Mouse (Mus musculus): ENCODE results near the gene Gm11639.

Gene Gm11639

DNA sequence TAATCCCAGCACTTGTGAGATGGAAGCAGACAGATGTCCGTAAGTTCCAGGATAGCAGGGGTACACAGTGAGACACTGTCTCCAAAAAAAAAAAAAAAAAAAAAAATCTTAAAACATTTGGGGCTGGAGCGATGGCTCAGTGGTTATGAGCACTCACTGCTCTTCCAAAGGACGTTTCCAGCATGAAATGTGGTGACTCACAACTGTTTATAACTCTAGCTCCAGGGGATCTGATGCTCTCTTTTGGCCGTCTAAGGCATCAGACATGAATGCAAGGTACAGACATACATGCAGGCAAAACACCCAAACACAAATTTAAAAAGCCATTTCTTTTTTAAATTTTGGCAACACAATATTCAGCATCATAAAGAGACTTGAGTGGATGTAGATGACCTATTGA is 12.1 kb upstream of the Gm11639 start:
- in situ Hi-C loops (cut with MboI; ENCODE audit: low pct_unique_long_range_greater_than_20kb in 1 of 2, low sequenced_read_pairs in 2 of 2, unreplicated experiment in 1 of 2) = no loop called here

DNA sequence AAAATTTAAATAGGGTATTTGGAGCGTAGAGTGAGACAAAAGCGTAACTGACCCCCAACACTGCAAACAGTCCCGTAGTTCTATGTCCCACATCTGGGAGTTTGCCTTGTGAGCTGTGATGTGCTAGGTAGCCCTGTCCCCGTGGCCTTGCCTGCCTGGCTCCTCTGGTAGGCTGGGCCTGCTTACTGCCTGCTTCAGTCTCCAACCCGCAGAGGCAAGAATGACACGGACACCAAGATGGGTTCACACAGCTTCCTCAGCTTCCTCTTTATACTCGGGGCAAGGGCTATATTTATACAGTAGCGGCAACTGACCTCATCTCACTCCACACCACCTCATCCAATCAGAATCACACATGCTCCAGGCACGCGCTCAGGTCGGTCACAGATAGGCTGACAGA is 10.7 kb upstream of the Gm11639 start:
- in situ Hi-C loops (cut with MboI; ENCODE audit: low pct_unique_long_range_greater_than_20kb in 1 of 2, low sequenced_read_pairs in 2 of 2, unreplicated experiment in 1 of 2) = no loop called here

DNA sequence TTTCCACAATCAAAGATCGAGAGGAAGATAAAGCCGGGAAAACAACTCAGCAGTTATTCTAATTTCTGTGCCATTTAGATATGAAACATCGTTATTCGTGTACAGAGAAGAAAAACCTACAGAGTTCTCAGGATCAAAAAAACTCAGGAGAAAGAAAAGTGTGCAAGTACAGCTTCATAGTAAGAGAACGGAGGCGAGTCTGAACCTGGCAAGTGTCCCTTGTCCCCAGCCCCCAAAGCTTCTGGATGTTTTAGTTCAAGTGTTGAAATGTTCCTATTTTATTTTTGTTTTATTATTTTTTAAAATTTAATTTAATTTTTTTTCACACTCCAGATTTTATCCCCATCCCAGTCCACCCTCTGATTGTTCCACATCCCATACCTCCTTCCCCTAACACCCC is 7.7 kb downstream of the Gm11639 start:
- in situ Hi-C loops (cut with MboI; ENCODE audit: low pct_unique_long_range_greater_than_20kb in 1 of 2, low sequenced_read_pairs in 2 of 2, unreplicated experiment in 1 of 2) = no loop called here

DNA sequence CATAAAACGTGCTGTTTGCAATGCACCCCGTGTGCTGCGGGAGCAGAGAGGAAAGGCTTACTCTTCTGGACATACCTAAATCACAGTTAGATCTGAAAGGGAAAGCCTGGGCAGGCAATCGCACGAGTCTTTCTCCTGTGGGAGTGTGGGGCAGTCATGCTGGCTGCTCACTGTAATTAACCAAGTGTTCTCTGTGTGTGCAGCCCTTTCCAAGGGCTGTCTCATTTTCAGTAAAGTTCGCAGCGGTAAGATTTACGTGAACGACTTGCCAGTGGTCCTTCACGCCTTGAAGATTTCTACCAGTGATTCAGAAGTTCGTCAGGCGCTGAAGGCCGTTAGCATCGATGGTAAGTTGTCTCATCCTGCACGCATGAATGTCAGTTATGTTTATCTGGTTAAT is 18.6 kb downstream of the Gm11639 start:
- in situ Hi-C loops (cut with MboI; ENCODE audit: low pct_unique_long_range_greater_than_20kb in 1 of 2, low sequenced_read_pairs in 2 of 2, unreplicated experiment in 1 of 2) = no loop called here

DNA sequence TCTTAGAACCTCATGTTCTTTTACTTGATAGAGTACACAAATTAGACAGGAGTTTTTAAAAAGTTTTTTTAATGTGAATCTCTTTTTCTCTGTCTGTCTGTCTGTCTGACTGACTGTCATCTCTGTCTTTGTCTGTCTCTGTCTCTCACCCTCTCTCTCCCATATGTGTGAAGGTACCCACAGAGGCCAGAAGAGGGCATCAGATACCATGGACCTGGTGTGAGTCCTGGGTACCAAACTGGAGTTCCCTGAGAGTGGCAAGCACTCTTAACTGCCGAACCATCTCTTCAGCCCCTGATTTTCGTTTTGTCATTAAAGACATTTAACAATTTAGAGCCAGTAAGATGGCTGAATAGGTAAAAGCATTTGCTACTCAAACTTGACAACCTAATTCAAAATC is 21.6 kb downstream of the Gm11639 start:
- in situ Hi-C loops (cut with MboI; ENCODE audit: low pct_unique_long_range_greater_than_20kb in 1 of 2, low sequenced_read_pairs in 2 of 2, unreplicated experiment in 1 of 2) = no loop called here

DNA sequence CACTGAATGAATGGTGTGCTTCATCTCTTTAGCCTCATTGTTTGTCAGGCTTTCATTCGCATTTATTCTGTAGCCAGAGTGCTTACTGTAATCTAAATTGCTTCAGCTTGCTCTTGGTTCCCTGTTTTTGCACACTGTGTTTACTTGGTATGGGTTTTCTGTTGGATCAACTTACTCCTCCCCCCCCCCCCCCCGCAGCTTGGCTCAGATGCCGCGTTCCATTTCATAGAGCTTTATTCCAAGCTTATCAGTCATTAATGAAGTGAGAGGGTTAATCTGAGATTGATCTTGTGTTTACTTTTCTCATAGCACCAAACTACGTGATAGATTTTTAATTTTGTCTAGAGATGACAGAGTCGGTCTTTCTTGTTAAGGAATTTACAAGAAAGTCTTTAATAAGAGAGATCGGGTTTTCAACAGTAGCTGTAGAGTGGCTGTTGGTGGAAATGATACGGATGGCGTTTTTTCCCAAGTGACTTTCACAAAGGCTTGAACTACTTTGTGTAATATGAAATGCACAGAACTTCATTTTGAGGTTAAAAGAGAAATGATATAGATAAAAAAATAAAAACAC is 59.6 kb downstream of the Gm11639 start:
- in situ Hi-C loops (cut with MboI; ENCODE audit: low pct_unique_long_range_greater_than_20kb in 1 of 2, low sequenced_read_pairs in 2 of 2, unreplicated experiment in 1 of 2) = no loop called here

DNA sequence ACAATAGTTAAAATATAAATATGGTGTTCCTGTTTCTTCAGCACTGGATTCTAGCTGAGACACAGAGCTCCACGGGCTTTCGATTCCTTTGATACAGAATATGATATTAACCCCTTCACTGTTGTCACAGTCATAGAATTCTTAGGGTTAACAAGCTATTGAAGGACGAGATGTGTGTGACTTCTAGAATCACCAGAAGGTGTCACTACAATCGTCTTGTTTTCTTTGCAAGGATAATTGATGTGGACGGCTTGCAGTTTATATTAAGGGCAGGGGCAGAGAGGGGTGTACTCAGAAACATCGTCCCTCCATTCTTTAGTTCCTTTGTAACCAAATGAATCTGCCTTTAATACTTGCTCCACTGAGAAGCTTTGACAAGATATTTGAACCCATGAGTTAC is 80.3 kb downstream of the Gm11639 start:
- in situ Hi-C loops (cut with MboI; ENCODE audit: low pct_unique_long_range_greater_than_20kb in 1 of 2, low sequenced_read_pairs in 2 of 2, unreplicated experiment in 1 of 2) = no loop called here

DNA sequence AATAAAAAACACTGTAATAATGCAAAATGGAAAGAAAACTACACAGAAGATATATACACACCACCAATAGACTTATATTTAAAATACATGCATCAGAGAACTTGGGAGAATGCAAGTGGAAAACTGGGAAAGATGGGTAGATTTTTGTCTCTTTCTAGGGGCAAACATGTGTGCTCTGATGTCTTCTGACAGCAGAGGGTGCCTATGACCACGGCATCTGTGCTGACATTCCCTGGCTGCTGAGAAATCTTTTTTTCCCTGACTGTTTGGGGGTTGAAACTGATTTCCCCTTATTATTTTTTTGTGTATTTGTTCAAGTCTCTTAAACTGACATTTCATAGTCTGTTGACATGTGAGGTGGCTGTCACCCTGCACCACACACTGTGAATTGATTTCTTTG is 81.6 kb downstream of the Gm11639 start:
- in situ Hi-C loops (cut with MboI; ENCODE audit: low pct_unique_long_range_greater_than_20kb in 1 of 2, low sequenced_read_pairs in 2 of 2, unreplicated experiment in 1 of 2) = no loop called here

DNA sequence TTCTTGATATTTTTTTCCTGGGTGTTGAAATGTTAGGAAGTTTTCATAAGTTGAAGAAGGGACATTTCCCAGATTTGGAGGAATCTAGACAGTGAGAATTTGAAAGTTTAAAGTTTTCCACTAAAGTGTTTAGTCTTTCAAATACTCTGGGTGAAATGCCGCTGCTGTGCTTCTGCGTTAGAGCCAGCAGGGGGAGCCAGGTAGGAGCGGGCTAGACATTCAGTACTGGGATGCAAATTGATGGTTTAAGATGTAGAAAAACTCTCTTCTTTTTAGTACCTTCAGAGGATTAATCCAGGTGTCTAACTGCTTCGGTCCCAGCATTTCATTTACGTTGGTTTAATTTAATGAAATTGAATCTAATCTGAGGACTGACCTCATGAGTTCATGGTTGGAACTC is 82.6 kb downstream of the Gm11639 start:
- in situ Hi-C loops (cut with MboI; ENCODE audit: low pct_unique_long_range_greater_than_20kb in 1 of 2, low sequenced_read_pairs in 2 of 2, unreplicated experiment in 1 of 2) = no loop called here

DNA sequence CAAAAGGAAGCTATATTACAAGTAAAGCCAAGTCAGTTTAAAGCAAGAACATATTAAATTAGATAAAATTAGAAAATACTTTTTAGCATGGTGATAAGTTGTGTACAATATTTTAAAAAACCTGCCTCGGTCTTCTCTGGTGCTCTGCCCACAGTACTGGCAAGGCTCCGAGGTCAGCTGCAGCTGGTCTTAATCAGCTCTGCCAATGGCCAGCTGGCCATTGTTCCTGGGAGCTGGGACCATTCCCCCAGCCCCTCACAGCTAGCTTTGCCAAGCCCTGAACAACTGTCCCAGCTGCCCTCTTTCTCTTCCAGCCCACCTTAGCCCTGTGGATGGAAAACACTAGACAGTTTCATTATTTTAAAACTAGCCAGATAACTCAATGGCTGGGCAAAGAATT is 93.3 kb downstream of the Gm11639 start:
- in situ Hi-C loops (cut with MboI; ENCODE audit: low pct_unique_long_range_greater_than_20kb in 1 of 2, low sequenced_read_pairs in 2 of 2, unreplicated experiment in 1 of 2) = no loop called here

DNA sequence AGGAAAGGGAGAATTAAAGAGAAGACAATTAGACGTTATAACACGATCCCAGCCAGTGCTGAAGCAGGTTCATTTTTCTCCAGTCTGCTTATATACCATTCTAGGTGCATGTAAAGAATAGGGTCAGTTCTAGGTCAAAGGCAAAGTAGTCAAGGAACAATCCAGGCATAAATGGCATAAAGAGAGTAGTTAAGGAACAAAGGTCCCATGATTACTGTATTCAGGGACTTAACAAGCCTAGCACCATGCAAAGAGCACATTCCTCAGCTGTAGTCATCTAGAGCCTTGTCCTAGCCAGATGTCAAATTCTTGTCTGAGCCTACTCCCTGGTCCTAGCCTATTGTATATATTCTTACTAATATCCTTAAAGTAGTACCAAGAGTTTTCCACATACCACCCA is 259.2 kb downstream of the Gm11639 start:
- in situ Hi-C loops (cut with MboI; ENCODE audit: low pct_unique_long_range_greater_than_20kb in 1 of 2, low sequenced_read_pairs in 2 of 2, unreplicated experiment in 1 of 2) = no loop called here

DNA sequence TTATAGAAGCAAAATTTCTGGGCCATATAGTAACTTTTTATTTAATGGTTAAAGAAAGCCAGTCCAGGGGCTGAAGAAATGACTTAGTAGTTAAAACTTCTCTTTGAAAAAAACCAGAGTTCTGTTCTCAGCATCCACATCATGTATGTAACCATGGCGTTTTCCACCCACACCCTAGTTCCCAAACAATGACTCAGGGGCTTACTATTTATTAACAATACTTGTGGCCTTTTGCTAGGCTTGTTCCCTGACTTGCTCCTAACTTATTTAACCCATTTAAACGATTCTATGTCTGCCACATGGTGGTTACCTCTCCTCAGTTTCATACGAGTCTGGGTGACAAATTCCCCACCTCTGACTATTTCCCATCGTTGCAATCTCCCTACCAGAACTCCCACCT is 266.8 kb downstream of the Gm11639 start:
- in situ Hi-C loops (cut with MboI; ENCODE audit: low pct_unique_long_range_greater_than_20kb in 1 of 2, low sequenced_read_pairs in 2 of 2, unreplicated experiment in 1 of 2) = no loop called here

DNA sequence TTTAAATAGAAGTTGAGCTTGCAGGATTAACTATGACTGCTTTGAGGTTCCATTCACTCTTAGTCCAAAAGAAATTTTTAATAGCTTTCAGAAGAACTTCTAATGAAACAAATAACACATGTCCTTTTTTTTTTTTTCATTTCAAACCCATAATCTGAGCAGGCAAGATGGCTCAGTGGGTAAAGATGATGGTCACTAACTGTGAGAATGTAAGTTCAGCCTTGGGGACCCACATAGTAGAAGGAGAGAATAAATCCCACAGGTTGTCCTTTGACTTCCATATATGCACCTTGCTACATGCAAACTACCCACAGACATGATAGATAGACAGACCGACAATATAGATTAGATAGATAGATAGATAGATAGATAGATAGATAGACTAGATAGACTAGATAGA is 282.4 kb downstream of the Gm11639 start:
- in situ Hi-C loops (cut with MboI; ENCODE audit: low pct_unique_long_range_greater_than_20kb in 1 of 2, low sequenced_read_pairs in 2 of 2, unreplicated experiment in 1 of 2) = no loop called here

DNA sequence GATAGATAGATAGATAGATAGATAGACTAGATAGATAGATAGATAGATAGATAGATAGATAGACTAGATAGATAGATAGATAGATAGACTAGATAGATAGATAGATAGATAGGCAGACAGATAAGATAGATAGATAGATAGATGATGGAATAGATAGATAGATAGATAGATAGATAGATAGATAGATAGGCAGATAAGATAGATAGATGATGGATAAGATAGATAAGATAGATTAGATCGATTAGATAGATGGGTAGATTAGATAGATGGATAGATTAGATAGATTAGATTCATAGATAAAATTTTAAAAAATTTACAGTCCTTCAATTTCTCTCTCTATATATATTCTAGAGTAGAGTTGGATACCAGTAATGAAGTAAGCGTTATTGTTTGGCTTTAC is 282.9 kb downstream of the Gm11639 start:
- in situ Hi-C loops (cut with MboI; ENCODE audit: low pct_unique_long_range_greater_than_20kb in 1 of 2, low sequenced_read_pairs in 2 of 2, unreplicated experiment in 1 of 2) = no loop called here

DNA sequence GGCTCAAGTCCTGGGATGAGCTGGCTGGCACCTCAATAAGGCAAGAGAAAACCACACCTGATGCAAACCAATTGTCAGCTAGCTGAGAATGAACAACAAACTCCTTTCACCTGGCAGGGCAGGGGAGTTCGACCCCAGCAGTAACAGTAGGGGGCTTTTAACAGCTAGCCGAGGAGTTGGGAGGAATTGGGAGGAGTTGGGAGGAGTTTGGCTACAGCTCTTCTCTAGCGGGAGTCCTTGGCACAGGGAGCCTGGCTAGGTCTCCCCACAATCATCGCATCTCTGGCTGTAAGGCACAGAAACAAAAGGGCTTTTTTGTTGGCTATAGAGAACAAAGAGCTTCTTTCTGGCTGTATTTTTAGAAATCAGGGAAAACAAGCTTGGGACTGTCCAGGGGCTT is 285.8 kb downstream of the Gm11639 start:
- in situ Hi-C loops (cut with MboI; ENCODE audit: low pct_unique_long_range_greater_than_20kb in 1 of 2, low sequenced_read_pairs in 2 of 2, unreplicated experiment in 1 of 2) = no loop called here

DNA sequence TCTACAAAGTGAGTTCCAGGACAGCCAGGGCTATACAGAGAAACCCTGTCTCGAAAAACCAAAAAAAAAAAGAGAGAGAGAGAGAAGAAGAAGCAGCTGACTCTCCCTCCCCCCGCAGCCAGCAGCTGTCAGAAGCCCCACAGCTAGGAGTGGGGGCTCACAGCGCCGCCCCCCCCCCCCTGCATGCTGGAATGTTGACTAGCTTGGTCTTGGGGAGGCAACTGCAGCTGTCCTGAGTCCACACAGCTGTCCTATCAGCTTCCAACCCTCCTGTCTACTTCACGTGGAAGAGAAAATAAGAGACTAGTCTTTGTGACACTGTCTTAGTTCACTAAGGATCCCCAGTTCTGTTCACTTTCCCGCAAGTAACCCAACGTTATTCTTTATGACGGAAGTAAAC is 287.0 kb downstream of the Gm11639 start:
- in situ Hi-C loops (cut with MboI; ENCODE audit: low pct_unique_long_range_greater_than_20kb in 1 of 2, low sequenced_read_pairs in 2 of 2, unreplicated experiment in 1 of 2) = no loop called here

DNA sequence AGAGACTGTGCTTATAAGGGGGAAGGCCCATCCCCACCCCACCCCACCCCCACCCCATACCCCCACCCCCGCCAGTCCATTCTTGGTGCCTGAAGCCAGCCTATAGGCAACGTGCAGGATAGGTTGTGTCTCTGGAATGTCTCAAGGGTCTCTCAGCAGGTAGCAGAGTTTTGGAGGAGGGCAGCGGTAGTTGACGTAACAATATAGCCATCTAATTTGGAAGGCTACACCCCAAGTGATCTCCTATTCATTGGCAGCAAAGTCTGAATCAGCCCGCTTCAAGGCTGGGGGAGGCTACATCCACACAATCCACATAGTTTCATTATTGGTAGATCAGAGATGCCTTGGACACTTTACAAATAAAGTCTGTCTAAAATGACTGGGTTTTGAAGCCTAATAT is 292.5 kb downstream of the Gm11639 start:
- in situ Hi-C loops (cut with MboI; ENCODE audit: low pct_unique_long_range_greater_than_20kb in 1 of 2, low sequenced_read_pairs in 2 of 2, unreplicated experiment in 1 of 2) = no loop called here

DNA sequence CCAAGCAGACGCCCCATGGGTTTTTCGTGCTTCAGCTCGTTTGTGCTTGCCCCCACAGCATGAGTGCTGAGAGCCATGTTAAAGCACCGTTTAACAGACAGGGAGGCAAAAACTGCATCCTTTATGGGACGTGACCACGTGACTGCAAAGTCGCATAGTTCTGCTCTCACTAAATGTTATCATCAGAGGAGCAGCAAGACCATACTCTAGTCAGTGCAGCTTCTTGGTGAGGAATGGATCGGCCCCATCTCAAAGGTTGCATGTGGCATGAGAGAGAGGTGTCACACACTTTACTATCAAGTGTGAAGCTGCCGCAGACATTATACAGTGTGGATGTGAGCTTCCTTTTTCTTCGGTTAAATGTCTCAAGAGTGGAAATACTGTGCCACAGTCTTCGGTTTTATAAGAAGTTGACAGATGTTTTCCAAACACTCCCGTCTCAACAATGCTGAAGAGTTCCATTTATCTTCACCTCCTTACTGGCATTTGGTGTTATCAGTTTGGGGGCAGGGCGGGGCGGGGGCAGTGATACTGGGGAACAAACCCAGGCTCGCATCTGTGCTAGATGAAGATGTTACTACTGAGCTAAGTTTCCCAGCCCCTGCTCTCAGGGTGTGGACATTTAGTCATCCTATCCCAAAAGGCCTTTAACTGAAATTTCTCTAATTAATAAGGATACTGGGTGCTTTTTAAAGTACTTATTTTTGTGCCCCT is 296.0 kb downstream of the Gm11639 start:
- in situ Hi-C loops (cut with MboI; ENCODE audit: low pct_unique_long_range_greater_than_20kb in 1 of 2, low sequenced_read_pairs in 2 of 2, unreplicated experiment in 1 of 2) = no loop called here

DNA sequence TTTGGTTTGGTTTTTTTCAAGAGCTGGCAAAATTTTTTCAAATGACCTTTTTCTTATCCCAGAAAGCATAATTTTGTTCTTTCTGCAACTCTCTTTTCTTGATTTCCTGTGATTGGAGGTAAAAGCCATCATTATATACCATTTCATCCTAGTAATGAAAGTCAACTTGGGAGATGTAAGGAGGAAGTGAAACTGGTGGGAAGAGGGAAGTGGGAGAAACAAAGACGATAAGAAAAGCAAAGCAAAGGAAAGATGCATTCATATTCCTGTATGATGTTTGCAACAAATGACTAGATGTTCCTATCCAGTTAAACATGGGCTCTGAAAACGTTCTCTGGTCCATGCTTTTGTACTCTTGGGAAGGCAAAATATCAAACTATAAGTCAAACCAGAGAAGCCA is 323.7 kb downstream of the Gm11639 start:
- in situ Hi-C loops (cut with MboI; ENCODE audit: low pct_unique_long_range_greater_than_20kb in 1 of 2, low sequenced_read_pairs in 2 of 2, unreplicated experiment in 1 of 2) = no loop called here

DNA sequence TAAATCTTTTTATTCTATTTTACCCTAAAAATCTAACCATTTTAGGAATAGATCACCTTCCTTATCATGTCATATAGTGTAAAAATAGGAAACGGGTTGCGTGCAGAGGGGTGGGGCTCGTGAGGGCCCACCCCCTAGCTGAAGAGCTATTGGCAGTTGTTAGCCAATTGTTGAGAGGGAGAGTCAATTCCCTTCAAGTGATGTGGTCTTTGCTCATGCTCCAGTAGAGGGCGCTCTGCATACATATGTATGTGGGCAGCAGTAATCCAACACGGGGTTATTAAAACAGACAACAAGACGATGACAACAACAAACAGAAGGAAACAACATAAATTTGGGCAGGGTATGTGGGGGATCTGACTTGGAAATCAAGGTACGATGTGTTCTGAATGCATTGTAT is 335.6 kb downstream of the Gm11639 start:
- in situ Hi-C loops (cut with MboI; ENCODE audit: low pct_unique_long_range_greater_than_20kb in 1 of 2, low sequenced_read_pairs in 2 of 2, unreplicated experiment in 1 of 2) = no loop called here
